Mouse (Mus musculus) ES-E14 (cell line): ENCODE measurements around the gene Brinp3. TPM values are rescaled to one million over a fixed set of nuclear protein-coding genes. Genes with fewer than 3 reads are reported as not detected.

Experiments used
- DNase-seq: peaks from one replicate; pipeline ENCODE4 v3.0.0-alpha.2; 2013; ENCODE audit warnings: low read depth, low spot score
- H3K27ac ChIP-seq: 2 replicates; pipeline ENCODE4 v1.5.1; 2012; ENCODE audit warnings: low read depth, mild to moderate bottlenecking, low read length, moderate library complexity, mixed read lengths; ENCODE audit not compliant: poor library complexity, insufficient read depth, severe bottlenecking
- H3K36me3 ChIP-seq: 2 replicates; pipeline ENCODE4 v1.6.1; 2012; ENCODE audit warnings: mild to moderate bottlenecking, low read length, moderate library complexity, mixed read lengths; ENCODE audit not compliant: control insufficient read depth, poor library complexity, insufficient read depth, severe bottlenecking
- H3K4me1 ChIP-seq, 2 experiments: fragments of 150-350 bp in 1 of 2; sonication (generic) in 1 of 2; 2 replicates each; pipeline ENCODE4 v1.6.1; 2012; ENCODE audit warnings: low read length in 2 of 2, mild to moderate bottlenecking in 1 of 2, mixed read lengths in 1 of 2; ENCODE audit not compliant: control insufficient read depth in 2 of 2, insufficient read depth in 2 of 2, poor library complexity in 1 of 2
- H3K4me3 ChIP-seq, 2 experiments: fragments of 150-350 bp in 1 of 2; sonication (generic) in 1 of 2; 2 replicates each; pipeline ENCODE4 v1.5.1; 2012; ENCODE audit warnings: low read length in 2 of 2, low read depth in 1 of 2, mild to moderate bottlenecking in 1 of 2, mixed read lengths in 1 of 2; ENCODE audit not compliant: insufficient read depth in 1 of 2, poor library complexity in 1 of 2, severe bottlenecking in 1 of 2
- H3K9ac ChIP-seq: 2 replicates; pipeline ENCODE4 v1.6.1; 2012; ENCODE audit warnings: low read depth, mild to moderate bottlenecking, low read length, mixed read lengths; ENCODE audit not compliant: poor library complexity, insufficient read depth, severe bottlenecking
- H3K9me3 ChIP-seq: fragments of 150-350 bp; sonication (generic); 2 replicates; pipeline ENCODE4 v1.6.1; 2012; ENCODE audit warnings: low read depth, mild to moderate bottlenecking, low read length; ENCODE audit not compliant: control insufficient read depth, insufficient read depth
- CHD2 ChIP-seq: IDR thresholded peaks from 2 replicates; pipeline ENCODE4 v1.6.1; 2014; ENCODE audit warnings: mild to moderate bottlenecking, low read depth, low read length, inconsistent platforms
- HCFC1 ChIP-seq: IDR thresholded peaks from 2 replicates; pipeline ENCODE4 v1.6.1; 2012; ENCODE audit warnings: low read length, inconsistent platforms, borderline replicate concordance; ENCODE audit not compliant: insufficient read depth
- MAFK ChIP-seq: IDR thresholded peaks from 2 replicates; pipeline ENCODE4 v1.6.1; 2014; ENCODE audit warnings: mild to moderate bottlenecking, low read depth, low read length, inconsistent platforms; ENCODE audit not compliant: insufficient read depth
- ZC3H11A ChIP-seq: IDR thresholded peaks from 2 replicates; pipeline ENCODE4 v1.6.1; 2012; ENCODE audit warnings: low read depth, mild to moderate bottlenecking, inconsistent platforms, low read length, borderline replicate concordance
- ZNF384 ChIP-seq: IDR thresholded peaks from 2 replicates; pipeline ENCODE4 v1.6.1; 2012; ENCODE audit warnings: low read depth, low read length, inconsistent platforms
- in situ Hi-C, 2 experiments: fragments of 600-800 bp; cut with MboI; formaldehyde crosslinking; loops; one replicate each; pipeline ENCODE4 v1.15.1; 2025; ENCODE audit warnings: low sequenced_read_pairs in 2 of 2, inconsistent platforms in 1 of 2; ENCODE audit not compliant: unreplicated experiment in 2 of 2
- total RNA-seq: library from RNA; depleted of rRNA; stranded (reverse); fragments of 300-350 nt; gene quantifications from 2 replicates; pipeline ENCODE4 v1.2.3, GENCODE M21; 2012

Gene Brinp3
- total RNA-seq, 1 experiment, result 0.09 TPM

GRCm38 (mm10) chr1:146546847-146547428 is 52.4 kb downstream of the Brinp3 start:
- H3K4me3 ChIP-seq, result no peak overlapping the region
- H3K9ac ChIP-seq, result no peak overlapping the region
- H3K27ac ChIP-seq, result no peak overlapping the region
- in situ Hi-C loops, result no loop called here
- no peak for DNase-seq
- H3K36me3 ChIP-seq, result no peaks in the 10 kb centered on the region
- TF ChIP-seq HCFC1, result no peak
- TF ChIP-seq ZC3H11A, result no peak
- TF ChIP-seq ZNF384, result no peak
- TF ChIP-seq CHD2, result no peak
- no peak for TF ChIP-seq MAFK
- no peaks in the 10 kb centered on the region for H3K4me1 ChIP-seq
- H3K9me3 ChIP-seq, result no peaks in the 10 kb centered on the region

- in situ Hi-C loops, result no loop called here
Measured at GRCm38 (mm10) chr1:146556982-146557381, 62.4 kb downstream of the Brinp3 start.

GRCm38 (mm10) chr1:146562144-146562543 is 67.6 kb downstream of the Brinp3 start:
- Histone ChIP-seq H3K27ac (no peak overlapping the region), H3K9me3 (no peaks in the 10 kb centered on the region), H3K4me1 (no peaks in the 10 kb centered on the region), H3K36me3 (no peaks in the 10 kb centered on the region), H3K4me3 (no peak overlapping the region), H3K9ac (no peak overlapping the region)
- in situ Hi-C loops, result no loop called here
- DNase-seq, result no peak
- TF ChIP-seq ZNF384, result no peak
- TF ChIP-seq CHD2, result no peak
- TF ChIP-seq MAFK, result no peak
- no peak for TF ChIP-seq HCFC1
- TF ChIP-seq ZC3H11A, result no peak

More at GRCm38 (mm10) chr1:146556982-146557381, 62.4 kb downstream of the Brinp3 start:
- H3K27ac ChIP-seq, result no peak overlapping the region
- no peaks in the 10 kb centered on the region for H3K36me3 ChIP-seq
- no peaks in the 10 kb centered on the region for H3K9me3 ChIP-seq
- DNase-seq, result no peak
- H3K4me1 ChIP-seq, result no peaks in the 10 kb centered on the region
- no peak for TF ChIP-seq ZC3H11A
- peak; percentile 70; the same call in 1 of the 2 replicates for TF ChIP-seq MAFK
- TF ChIP-seq CHD2, result no peak
- no peak overlapping the region for H3K4me3 ChIP-seq
- H3K9ac ChIP-seq, result no peak overlapping the region

GRCm38 (mm10) chr1:146584181-146584580 is 89.6 kb downstream of the Brinp3 start:
- no peak for DNase-seq
- Histone ChIP-seq H3K9me3 (no peaks in the 10 kb centered on the region), H3K9ac (no peak overlapping the region), H3K4me3 (no peak overlapping the region), H3K4me1 (no peaks in the 10 kb centered on the region), H3K36me3 (no peaks in the 10 kb centered on the region), H3K27ac (no peak overlapping the region)
- no peak for TF ChIP-seq HCFC1
- TF ChIP-seq ZC3H11A, result no peak
- no peak for TF ChIP-seq MAFK
- no peak for TF ChIP-seq ZNF384
- TF ChIP-seq CHD2, result no peak
- in situ Hi-C loops, result no loop called here

GRCm38 (mm10) chr1:146632895-146633294 is 138.3 kb downstream of the Brinp3 start:
- H3K4me3 ChIP-seq, result no peak overlapping the region
- in situ Hi-C loops, result no loop called here
- no peak overlapping the region for H3K9ac ChIP-seq
- H3K27ac ChIP-seq, result no peak overlapping the region
- TF ChIP-seq CHD2 (no peak), HCFC1 (no peak), ZC3H11A (no peak), MAFK (no peak), ZNF384 (no peak)
- H3K4me1 ChIP-seq, result no peaks in the 10 kb centered on the region
- no peak for DNase-seq
- H3K36me3 ChIP-seq, result no peaks in the 10 kb centered on the region
- no peaks in the 10 kb centered on the region for H3K9me3 ChIP-seq
